Mouse (Mus musculus) adrenal gland (tissue): ENCODE measurements around the gene Pramef25.
"Not testable (repeated sequence)": the region's sequence is repeated elsewhere in the genome, so short reads cannot be mapped to it uniquely, and the experiment has no call there.

Source experiments
- intact Hi-C: fragments of 180-260 bp; cut with DNase I; formaldehyde crosslinking; loops from one replicate; pipeline ENCODE4 v1.15.1; 2025
- long read RNA-seq, 2 experiments: library from polyadenylated mRNA; unstranded; transcript quantifications; one replicate each; pipeline ENCODE4 v2.0.0; 2020; ENCODE audit warnings: borderline replicate concordance in 1 of 2; ENCODE audit not compliant: insufficient replicate concordance in 1 of 2

Pramef25 gene
- long read RNA-seq, experiment 1 = 0 reads
- long read RNA-seq, experiment 2 = 0 reads

DNA sequence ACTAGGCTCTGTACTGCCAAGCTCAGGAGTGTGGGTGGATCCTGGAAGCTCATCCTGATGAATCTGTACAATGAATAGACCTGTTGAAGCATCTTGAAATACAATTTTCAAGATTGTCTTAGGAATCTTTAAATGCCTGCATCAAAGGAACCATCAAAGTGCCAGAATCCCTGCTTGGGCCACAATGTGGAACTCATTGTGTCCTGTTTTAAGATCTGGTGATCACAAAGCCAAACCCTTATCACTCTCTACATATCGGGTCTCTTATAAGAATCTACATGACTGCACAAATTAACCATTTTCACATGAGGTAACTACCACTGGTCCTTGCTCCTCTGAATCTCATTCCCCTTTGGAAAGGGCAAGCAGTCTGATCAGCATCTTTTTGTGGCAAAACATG lies at the start of gene Pramef25:
Gene Pramef25 (minus strand): TSS at position 101 of the 400 bp plus-strand sequence.
- intact Hi-C loops = not testable (repeated sequence)

DNA sequence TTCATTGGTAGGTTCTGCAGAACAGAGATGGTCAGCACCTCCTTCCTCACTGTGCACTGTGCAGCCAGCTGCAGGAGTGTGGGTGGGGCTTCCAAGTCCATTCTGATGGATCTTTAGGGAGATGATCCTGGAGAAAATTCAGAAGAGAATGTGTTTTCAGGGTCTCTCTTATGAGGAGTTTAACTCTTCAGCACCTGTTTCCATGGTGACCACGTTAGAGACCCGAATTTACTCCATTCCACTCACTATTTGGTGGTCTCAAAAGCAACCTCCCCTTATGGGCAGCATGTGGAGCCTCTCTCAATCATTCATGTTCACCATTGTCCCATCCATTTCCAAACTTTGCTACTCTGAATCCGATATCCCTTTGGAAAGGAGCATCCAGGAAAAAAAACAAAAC lies 43.5 kb upstream of the Pramef25 start, which contains the start of gene Pramef17:
Gene Pramef17 (minus strand): TSS at position 101 of the 400 bp plus-strand sequence.
- intact Hi-C loops = not testable (repeated sequence)

GRCm38 (mm10) chr4:143988126-143988525 lies 37.3 kb upstream of the Pramef25 start:
- intact Hi-C loops = not testable (repeated sequence)

GRCm38 (mm10) chr4:143987475-143987941 lies 36.7 kb upstream of the Pramef25 start:
- intact Hi-C loops = not testable (repeated sequence)

DNA sequence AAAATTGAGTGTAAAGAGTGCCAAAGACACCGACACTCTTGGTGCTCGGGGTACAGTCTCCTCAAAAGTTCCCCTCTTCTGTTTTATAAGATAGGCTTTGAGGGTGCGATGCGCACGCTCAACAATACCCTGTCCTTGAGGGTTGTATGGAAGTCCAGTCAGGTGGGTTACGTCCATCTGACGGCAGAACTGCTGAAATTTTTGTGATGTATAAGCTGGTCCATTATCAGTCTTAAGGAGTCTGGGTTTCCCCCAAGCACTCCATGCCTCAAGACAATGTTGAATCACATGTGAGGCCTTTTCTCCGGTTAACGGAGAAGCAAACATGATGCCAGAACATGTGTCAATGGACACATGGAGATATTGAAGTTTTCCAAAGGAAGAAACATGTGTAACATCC lies 34.9 kb upstream of the Pramef25 start:
- intact Hi-C loops = not testable (repeated sequence)

GRCm38 (mm10) chr4:143985165-143985564 lies 34.3 kb upstream of the Pramef25 start:
- intact Hi-C loops = not testable (repeated sequence)

- intact Hi-C loops = not testable (repeated sequence)
These were observed 32.6 kb upstream of the Pramef25 start for GRCm38 (mm10) chr4:143983446-143983845.

DNA sequence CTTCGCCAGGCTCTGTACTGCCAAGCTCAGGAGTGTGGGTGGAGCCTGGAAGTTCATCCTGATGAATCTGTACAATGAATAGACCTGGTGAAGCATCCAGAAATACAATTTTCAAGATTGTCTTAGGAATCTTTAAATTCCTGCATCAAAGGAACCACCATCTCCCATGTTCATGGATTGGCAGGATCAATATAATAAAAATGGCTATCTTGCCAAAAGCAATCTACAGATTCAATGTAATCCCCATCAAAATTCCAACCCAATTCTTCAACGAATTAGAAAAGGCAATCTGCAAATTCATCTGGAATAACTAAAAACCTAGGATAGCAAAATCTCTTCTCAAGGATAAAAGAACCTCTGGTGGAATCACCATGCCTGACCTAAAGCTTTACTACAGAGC lies 16.0 kb upstream of the Pramef25 start, which contains the start of gene Gm13101:
Gene Gm13101 (minus strand): TSS at position 101 of the 400 bp plus-strand sequence.
- intact Hi-C loops = not testable (repeated sequence)

DNA sequence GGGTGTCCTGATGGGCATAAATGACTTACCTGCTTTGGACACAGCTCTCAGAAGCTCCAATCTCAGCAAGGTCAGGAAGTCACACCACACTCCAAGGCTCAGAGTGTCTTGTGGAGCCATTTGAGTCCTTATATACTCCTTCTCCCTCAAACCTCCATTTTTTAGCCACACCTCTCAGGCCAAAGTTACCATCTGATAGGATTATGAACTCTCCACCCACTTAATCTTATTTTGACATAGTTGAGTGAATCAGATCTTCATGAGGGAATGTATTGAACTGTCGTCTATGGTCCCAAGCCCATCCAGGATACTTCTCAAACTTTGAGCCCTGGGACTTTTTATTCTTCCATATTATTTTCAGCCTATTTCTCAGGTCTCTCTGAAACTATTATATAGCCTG lies 50.5 kb downstream of the Pramef25 start, which contains the start of gene Pramef6:
Gene Pramef6 (minus strand): TSS at position 101 of the 400 bp plus-strand sequence.
- intact Hi-C loops = not testable (repeated sequence)
